Mouse (Mus musculus): ENCODE measurements around the gene Lsg1.

Lsg1 gene

GRCm38 (mm10) chr16:30601046-30601832 lies 13.8 kb upstream of the Lsg1 start:
- in situ Hi-C loops (cut with MboI): no loop called here

- in situ Hi-C loops (cut with MboI): no loop called here
These were observed 13.1 kb upstream of the Lsg1 start for GRCm38 (mm10) chr16:30600431-30601045.

DNA sequence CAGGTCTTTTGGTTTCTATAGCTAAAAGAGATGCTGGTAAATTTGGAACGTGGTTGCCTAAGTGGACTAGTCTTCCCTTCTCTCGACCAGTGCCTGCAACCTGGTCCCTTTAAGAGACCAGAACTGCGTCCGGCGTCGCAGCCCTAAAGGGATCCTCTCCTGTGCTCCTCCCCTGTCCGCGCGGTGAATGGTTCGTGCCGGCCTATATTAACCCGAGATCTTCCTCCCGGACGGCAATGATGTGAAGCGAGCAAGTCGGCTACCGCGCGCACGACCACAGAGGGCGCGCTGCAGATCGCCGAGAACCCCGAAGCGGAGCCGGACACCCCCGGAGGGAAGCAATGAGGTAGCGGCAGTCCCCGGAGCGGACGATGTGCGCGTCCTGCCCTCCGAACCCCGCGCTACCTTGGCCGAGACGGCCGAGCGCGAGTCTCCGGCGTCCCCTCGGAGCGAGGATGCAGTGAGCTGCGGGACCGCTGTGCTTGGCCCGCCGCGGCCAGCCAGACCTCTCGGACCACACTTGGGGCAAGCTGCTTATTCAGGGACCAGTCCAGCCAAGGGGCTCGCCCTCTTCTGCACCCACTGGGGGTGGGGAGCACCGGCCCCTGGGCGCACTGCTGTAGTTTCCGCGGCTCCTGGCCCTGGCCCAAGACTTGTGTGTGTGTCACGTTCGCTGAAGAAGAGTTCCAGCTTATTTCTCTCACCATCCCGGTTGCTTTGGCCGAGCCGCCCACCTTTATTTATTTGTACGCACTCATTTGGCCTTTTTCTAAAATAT lies 12.3 kb upstream of the Lsg1 start, which contains the start of gene Fam43a:
Gene Fam43a, plus strand, starts transcription at position 233 of the 778 bp plus-strand sequence.
- in situ Hi-C loops (cut with MboI): loop anchor here (5.0 to 25.0 kb wide), 4 partner anchors 73 to 763 kb away; no protein-coding TSS in a partner anchor

GRCm38 (mm10) chr16:30596959-30597681 lies 9.7 kb upstream of the Lsg1 start:
- in situ Hi-C loops (cut with MboI): loop anchor here (5.0 to 25.0 kb wide), 4 partner anchors 75 to 765 kb away; no protein-coding TSS in a partner anchor

GRCm38 (mm10) chr16:30595835-30596557 lies 8.6 kb upstream of the Lsg1 start:
- in situ Hi-C loops (cut with MboI): loop anchor here (5.0 to 25.0 kb wide), 4 partner anchors 76 to 766 kb away; no protein-coding TSS in a partner anchor

GRCm38 (mm10) chr16:30595356-30595755 lies 8.0 kb upstream of the Lsg1 start:
- in situ Hi-C loops (cut with MboI): loop anchor here (5.0 to 25.0 kb wide), 4 partner anchors 77 to 767 kb away; no protein-coding TSS in a partner anchor

DNA sequence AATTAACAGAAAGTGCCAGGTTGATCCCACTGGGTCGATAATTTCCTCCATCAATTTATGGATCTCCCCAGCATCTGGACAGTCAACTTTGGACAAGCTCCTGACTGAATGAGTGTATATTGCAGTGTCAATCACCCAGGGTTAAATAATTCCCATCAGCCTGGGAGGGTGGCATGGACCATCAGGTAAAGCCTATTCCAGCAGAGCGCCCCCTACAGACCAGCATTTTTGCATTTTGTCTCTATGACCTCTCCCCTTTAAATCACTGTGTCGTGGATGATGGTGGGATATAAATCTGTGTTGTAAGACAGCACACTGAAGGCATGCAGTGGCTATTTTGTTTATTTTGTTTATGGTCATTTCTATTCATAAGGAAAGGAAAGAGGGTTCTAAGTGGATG lies 4.6 kb upstream of the Lsg1 start:
- in situ Hi-C loops (cut with MboI): loop anchor here (25.0 kb wide), 1 partner anchor 770 kb away; no protein-coding TSS in a partner anchor

DNA sequence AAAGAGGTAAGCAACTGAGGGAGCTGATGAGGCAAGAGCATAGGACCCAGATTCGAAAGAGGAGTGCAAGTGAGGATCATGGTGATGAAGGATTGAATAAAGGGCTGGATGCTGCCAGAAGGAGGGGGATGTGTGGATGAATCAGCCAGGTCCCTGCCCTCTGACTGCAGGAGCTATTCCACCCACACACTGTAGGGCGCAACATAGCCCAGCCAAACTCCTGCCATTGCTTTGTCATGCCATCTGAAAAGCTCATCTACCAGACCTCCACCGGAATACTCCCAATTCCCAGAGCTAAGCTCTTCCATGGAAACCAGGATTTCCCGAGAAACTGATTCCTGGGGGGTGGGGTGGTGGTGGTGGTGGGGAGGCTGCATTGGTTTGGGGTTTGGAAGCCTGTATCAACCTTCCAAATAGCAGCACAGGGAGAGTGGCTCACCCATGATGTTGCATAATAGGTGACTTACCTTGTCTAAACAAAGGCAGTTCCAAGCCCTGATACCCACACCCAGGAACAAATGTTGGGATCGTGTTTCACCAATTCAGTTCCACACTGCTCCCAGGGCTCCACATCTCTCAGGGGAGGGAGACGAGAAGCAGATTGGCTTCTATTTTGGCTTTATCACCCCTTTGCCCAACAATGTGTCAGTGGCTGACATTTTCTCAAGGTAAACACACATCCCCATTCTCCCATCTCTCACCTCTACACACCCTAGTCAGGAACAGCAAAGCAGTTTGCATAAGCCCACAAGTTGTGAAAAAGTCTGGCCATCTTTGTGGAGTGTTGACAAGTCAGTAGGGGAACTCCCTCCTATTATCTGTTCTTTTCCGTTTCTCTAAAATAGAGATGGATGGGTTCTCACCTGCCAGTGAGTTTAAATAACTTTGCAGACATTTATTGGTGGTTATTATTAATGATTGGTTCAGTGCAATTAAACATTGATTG lies 3.1 kb upstream of the Lsg1 start:
- in situ Hi-C loops (cut with MboI): loop anchor here (25.0 kb wide), 1 partner anchor 772 kb away; no protein-coding TSS in a partner anchor

- in situ Hi-C loops (cut with MboI): loop anchor here (25.0 kb wide), 1 partner anchor 775 kb away; no protein-coding TSS in a partner anchor
These were observed 378 bp downstream of the Lsg1 start for GRCm38 (mm10) chr16:30586935-30587493.

DNA sequence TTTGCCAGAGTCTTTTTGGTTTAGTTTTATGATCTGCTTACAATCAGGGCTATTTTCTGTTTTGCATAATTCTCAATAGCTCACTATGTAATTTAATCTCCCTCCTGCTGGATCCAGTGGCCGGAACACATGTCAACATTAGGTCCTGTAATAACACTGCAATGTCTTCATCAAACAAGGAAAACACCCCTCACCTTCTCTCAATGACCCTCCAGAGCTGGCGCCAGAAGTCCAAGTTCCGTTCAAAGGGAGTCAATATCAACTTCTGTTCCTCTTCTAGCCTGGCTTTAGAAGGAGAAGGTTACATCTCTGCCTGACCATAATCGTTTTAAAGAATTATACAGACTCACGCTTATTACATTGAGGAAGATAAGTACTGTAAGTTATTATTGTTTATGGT lies 6.6 kb downstream of the Lsg1 start:
- in situ Hi-C loops (cut with MboI): loop anchor here (25.0 kb wide), 1 partner anchor 782 kb away; no protein-coding TSS in a partner anchor

DNA sequence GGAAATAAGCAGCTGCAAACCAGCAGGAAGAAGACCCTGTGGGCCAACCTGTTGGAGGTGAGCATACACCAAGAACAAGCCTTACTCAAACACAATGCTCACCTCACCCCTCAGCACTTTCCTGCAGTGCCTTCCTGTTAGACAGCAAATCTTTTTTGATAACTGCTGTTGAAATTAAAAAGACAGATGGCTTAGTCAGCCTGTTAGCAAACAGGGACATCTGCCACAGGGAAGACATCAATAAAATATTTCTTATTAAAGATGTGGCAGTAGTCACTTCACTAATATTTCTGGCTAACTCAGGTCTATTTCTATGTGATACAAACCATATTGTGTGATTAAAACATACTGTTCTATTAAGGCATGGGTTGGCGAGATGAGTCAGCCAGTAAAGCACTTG lies 11.0 kb downstream of the Lsg1 start:
- in situ Hi-C loops (cut with MboI): loop anchor here (25.0 kb wide), 1 partner anchor 786 kb away; no protein-coding TSS in a partner anchor

DNA sequence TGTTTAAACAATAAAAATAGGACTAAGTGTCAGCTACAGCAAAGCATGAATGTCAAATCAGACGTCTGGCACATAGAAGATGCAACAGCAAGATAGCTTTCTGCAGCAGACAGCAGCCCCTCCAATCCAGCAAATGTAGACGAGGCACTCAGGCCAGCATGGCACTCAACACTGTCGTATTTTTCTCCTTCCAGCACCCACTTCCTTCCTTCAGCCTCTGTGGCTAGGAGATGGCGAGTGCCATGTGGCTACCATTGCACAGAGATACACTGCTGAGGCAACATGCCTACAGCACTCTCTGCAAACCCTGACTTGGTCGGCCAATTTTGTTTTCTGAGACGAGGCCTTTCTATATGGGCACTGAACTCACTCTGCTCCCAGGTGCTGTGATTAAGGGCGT lies 11.6 kb downstream of the Lsg1 start:
- in situ Hi-C loops (cut with MboI): loop anchor here (25.0 kb wide), 1 partner anchor 786 kb away; no protein-coding TSS in a partner anchor

DNA sequence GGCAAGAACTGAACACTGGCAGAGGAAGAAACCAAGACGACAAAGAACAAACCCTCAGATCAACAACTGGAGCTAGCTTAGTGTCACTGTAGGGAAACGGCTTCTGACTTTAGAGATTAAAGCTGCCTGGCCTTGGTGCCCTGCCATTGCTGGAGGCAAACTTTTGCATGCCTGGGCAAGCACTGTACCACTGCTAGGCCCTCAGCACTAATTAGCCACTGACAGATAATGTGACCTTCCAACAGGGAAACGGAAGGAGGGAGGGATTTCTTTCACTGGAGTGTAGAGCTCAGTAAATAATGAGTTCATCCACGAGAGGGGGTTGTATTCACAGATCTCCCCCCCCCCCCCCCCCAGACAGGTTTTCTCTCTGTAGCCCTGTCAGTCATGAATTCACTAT lies 15.2 kb downstream of the Lsg1 start:
- in situ Hi-C loops (cut with MboI): no loop called here

- in situ Hi-C loops (cut with MboI): no loop called here
These were observed 16.0 kb downstream of the Lsg1 start for GRCm38 (mm10) chr16:30571378-30571777.

DNA sequence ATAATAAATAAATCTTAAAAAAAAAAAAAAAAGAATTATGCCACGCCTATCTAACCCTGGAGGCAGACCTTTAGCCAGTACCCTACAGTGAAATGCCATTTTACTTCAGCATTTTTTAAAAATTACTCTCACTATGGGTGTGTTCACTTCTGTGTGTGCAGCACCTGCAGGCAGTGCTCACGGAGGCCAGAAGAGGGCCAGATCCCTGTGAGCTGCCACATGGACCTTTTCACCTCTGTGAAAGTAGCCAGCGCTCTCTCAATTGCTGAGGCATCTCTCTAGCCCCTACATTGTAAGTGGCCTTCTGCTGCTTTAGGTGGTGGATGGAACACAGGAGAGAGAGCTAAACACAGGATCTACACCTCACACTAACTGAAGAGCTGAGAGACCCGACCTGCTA lies 17.2 kb downstream of the Lsg1 start:
- in situ Hi-C loops (cut with MboI): no loop called here

DNA sequence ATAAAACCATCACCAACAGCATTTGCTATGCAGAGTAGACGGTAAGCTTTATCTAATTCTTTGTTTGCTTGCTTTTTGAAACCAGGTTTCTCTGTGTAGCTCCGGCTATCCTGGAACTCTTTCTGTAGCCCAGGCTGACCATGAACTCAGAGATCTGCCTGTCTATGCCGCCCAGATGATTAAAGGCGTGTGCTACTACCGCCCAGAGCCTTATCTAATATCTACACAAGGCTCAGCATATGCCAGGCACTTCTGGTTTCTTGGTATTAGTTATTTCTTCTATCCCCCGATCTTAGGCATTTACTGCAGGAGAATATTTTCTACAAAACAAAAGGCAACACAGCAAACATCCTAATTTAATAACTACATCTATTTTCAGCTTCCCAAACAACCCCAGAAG lies 21.8 kb downstream of the Lsg1 start:
- in situ Hi-C loops (cut with MboI): no loop called here

DNA sequence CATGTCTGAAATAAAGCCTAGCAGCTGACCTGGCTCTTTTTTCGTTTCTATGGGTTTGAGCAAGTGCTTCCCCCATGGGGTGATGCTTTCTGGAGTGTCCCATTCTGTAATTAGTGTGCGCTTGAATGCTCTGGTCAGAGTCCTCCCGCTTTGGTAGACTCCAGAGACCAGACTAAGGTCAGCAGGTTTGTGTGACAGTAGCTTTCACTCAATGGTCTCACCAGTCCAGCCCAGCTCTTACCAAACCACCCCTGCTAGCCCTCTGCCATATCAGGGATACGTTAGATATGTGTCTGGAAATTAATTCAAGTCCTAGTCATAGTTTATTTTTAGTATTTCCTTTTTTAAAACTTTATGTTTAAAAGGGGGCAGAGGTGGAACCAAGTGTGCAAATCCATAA lies 26.8 kb downstream of the Lsg1 start:
- in situ Hi-C loops (cut with MboI): no loop called here

- in situ Hi-C loops (cut with MboI): no loop called here
These were observed 27.9 kb downstream of the Lsg1 start for GRCm38 (mm10) chr16:30559312-30559992.

Data from mature B cell (primary cell).